Mouse (Mus musculus): ENCODE data around the gene Vamp5. TPM values are rescaled to one million over a fixed set of nuclear protein-coding genes. Genes with fewer than 3 reads are reported as not detected.

Vamp5 gene
- total RNA-seq, 2 experiments from 2014 or later: 97.2 to 99.9 TPM

DNA sequence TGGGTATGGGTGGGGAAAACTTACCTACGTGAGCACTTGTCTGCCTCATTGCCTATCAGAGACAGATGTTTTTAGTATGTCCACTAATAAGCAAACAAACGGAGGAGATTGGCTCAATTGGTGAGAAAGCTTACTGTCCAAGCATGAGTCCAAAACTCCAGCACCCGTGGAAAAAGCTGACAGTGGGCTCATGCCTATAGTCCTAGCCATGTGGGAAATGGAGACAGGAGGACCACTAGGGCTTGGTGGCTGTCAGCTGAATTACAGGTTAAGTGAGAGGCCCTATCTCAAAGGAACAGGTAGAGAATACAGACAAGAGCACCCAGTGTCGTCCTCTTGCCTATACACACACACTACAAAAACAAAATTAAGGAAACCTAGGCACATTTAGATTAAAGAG, 34.0 kb downstream of the Vamp5 start:
- no peak for DNase-seq

DNA sequence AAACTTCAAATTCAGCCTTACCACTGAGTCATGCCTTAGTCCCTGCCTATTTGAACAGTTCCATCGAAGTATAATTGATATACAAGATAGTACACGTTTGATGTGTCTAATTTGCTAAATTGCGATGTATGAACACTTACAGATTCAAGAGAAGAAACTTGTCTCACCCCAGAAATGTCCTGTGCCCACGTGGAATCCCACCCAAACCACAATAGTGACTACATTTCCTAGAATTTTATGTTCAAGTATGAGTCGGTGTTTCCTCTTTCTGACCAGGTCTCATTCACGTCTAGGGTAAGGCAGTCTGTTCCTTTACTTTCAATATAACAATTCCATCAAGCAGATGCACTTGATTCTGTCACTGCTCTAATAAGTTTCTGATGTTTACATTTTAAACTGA, 34.6 kb downstream of the Vamp5 start:
- DNase-seq: no peak

DNA sequence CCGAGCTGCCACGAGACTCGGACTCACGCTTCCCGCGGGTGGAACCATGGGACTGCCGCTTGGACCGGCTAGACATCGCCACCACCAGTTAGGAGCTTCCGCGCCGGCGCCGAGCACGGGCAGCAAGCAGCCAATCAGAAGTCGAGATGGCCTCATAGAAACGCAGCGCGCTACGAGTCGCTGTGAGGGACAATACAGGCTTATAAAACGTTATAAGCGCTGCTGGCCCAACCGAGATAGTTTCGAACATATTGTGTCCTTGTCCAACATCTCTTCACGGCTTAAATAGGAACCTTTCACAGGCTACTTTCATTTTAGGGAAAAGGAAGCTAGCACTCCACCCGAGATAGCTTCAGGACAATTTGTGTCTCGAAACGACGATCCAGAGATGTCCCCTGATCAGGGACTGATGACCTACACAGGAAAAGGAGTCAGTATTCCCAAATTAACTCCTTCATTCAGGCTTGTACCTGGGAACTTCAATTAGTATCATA, 35.1 kb downstream of the Vamp5 start, which contains the start of gene Usp39:
Gene Usp39, minus strand, starts transcription at position 111 of the 494 bp plus-strand sequence.
- peak; percentile 91 for DNase-seq

DNA sequence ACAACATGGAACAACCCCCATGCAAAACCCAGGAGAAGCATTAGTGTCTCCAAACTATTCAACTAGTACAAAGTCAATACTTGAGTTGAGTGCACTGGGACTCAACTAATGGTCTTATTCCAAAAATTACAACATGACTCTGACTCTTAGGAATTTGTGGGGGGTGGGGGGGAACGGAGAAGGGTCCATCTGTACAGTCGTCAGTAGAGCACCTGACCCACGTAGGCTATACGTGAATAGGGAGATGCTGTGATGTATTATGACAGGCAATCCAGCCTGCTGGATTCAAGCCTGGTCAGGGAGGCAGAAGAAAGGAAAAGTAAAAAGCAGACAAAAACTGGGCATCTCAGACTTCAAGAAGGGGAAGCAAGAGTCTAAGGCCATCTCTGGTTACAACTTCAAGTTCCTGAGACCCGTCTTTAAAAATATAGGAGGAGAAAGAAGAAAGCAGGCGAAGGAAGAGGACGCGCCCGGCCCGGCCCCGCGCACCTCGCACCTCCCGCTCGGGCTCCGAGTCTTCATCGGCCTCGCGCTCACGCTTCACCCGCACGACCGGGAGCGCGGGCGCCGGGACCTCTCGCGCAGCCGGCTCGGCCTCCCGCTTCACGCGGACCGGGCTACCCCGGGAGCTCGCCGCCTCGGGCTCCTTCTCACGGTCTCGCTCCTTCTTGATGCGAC, 35.7 kb downstream of the Vamp5 start:
- no peak for DNase-seq

DNA sequence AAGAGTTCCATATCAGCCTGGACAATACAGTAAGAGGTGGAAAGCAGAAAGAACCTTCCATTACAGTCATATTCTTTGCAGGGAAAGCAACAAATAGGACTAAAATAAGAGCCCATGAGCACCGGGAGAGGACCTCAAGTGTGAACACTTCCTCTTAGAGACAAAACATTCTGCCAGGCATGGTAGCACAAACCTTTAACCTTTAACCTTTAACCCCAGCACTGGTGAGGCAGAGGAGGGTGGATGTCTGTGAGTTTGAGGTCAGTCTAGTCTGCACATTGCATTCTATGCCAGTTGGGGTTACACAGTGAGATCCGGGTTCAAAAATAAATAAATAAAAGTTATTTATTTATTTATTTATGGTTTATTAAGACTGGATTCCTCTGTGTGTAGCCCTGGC, 39.8 kb downstream of the Vamp5 start:
- no peak for DNase-seq

DNA sequence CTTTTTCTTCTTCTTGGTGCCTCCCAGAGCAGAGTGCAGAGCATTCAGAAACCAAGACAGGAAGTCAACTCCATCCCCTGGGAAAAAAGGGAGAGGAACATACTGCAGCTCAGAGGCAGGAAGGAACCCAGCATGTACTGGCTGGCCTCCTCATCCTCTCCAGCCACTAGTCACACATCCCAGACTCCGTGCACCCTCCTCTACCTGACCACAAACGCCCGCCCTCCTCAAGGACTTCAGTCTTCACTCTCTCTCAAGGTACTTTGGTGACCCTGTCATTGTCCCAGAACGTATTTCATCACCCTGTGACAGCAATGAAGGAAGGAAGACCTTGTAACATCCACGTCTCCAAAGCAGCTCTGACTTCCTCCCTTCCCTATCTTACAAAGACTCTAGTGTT, 47.2 kb downstream of the Vamp5 start:
- no peak for DNase-seq

DNA sequence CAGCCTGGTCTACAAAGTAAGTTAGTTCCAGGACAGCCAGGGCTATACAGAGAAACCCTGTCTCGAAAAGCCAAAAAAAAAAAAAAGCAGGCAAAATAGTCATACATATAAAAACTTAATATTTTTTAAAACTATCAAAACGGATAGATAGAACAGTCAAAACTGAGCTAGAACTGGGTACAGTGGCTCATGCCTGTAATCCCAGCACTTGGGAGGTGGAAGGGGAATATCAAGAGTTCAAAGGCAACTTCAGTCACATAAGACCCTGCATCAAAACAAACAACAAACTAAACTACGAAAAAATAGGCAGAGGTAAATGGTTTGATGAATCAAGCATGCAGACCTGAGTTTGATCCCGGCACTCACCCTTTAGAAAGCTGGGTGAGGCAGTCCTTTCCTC, 50.1 kb downstream of the Vamp5 start:
- no peak for DNase-seq

DNA sequence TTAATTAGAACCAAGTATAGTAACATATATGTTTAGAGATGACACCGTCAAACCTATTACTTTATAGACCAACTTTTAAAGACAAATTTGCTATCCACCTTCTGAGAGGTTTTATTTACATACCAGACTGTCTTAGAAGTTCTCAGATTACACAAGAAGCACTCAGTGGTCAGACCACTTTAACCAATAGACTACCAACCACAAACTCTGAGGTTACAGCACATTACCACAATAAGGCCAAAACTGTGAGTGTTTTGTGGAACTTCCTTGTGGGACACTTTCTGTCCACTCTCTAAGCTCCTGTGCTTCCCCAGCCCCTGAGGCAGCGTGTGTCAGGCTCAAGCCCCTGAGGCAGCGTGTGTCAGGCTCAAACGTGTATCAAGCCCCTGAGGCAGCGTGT, 51.2 kb downstream of the Vamp5 start:
- DNase-seq: no peak

DNA sequence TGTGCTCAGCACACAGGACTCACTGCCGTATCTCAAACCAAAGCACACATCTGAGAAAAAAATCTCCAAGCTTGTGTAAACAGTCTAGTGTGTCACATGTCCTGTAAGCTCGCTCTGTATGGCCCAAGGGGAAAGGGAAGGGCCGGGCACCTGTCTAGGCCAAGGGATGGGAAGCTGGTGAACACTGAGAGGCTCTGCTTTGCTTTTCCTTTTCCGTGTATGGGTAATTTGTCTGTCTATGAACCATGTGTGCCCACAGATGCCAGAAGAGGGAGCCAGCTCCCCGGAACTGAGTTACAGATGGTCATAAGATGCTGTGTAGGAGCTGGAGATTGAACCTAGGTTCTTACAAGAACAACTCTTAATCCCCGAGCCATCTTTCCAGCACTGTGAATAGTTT, 54.0 kb downstream of the Vamp5 start:
- DNase-seq: no peak

DNA sequence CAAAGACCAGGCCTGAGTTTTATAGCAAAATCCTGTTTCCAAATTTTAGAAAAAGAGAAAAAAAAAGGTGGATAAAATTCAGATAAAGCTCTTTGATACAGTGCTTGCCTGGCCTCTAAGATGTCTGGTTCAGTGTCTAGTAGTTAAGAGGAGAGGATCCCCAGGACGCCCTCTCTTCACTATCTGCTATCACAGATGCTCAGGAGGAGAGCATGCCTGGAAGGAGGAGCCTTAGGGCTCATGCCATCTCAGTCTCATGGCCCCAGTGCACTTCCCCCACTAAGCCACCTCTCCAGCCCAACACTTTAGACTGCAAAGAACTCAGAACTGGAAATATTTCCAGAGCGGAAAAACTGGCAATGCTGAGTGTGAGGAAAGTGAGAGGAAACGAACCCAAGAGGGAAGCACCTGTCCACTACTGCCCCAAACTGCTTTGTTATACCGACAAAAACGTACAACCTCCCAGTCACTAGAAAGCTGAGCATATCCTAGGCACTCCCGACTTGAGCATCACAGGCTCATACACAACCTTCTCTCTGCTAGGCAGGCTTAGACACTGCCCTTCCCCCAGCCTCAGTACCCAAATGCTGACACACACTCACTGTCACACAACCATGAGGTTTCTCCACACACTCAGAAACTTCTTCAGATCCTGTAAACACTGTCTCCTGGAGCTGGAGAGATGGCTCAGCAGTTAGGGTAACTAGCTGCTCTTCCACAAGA, 56.3 kb downstream of the Vamp5 start:
- DNase-seq: no peak

DNA sequence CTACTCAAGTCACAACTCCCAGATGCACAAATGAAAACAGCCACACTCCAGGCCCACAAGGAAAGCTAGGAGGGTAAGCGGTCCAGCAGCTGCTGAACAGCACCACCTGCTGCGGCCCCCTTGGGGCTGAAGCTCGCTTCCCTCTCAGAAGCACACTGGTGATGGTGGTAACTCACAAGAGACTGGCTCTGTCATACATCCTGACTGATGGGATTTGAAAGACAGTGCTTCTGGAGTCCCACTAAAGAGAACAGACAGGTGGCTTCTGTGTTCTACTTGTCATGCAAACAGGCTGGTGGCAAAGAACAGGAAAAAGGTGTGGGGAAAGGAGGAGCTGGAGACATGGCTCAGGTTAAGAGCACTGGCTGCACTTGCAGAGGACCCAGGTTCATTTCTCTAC, 57.3 kb downstream of the Vamp5 start:
- no peak for DNase-seq

DNA sequence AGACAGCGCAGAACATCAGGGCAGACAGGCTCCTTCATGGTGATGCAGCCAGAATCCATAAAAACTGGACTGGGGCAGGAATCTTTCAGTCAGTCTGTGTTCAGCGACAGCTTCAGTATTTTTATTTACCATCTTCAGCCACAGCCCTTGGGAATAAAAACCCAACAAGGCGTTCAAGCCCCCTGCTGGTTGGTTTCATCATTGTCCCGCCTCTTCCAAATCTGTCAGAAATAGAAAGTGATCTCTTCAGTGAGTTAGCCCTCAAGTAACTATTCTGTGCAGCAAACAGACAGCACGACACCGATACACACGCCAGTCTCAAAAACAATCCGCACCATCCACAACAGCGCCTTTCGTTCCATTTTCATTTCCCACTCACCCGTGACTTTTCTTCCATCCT, 61.2 kb downstream of the Vamp5 start:
- no peak for DNase-seq

Other genes starting within 250 kb of the Vamp5 start
- gene Atoh8, start 144.9 kb downstream of the Vamp5 start, total RNA-seq (2021): 1 to 10 TPM; 4.5 to 7.8 TPM
- gene Sftpb, start 75.9 kb downstream of the Vamp5 start, total RNA-seq (2021): not detected
- gene Usp39, start 35.3 kb downstream of the Vamp5 start, total RNA-seq (2021): 10 to 100 TPM; 18.6 to 20.3 TPM
- gene 0610030E20Rik, start 33.2 kb downstream of the Vamp5 start, total RNA-seq (2021): 10 to 100 TPM; 11.2 to 12.8 TPM
- gene Tmem150a, start 25.0 kb downstream of the Vamp5 start, total RNA-seq (2021): 10 to 100 TPM; 14.8 to 17.3 TPM
- 10 to 100 TPM; 23.8 to 28.8 TPM for gene Rnf181, start 13.5 kb downstream of the Vamp5 start, total RNA-seq (2021)
- 10 to 100 TPM; 44.2 to 49.7 TPM for gene Vamp8, start 10.2 kb upstream of the Vamp5 start, total RNA-seq (2021)
- 10 to 100 TPM; 12.3 to 16.4 TPM for gene Ggcx, start 33.8 kb upstream of the Vamp5 start, total RNA-seq (2021)
- 100 to 1,000 TPM; 113 to 118 TPM for gene Mat2a, start 59.1 kb upstream of the Vamp5 start, total RNA-seq (2021)
- 1 to 10 TPM in 1 of 2 experiments, under 1 TPM in 1; 1.00 to 1.3 TPM for gene Sh2d6, start 141.2 kb upstream of the Vamp5 start, total RNA-seq (2021)
- 10 to 100 TPM in 1 of 2 experiments, 1 to 10 TPM in 1; 8.1 to 10.5 TPM for gene Capg, start 163.9 kb upstream of the Vamp5 start, total RNA-seq (2021)
- gene Elmod3, start 217.9 kb upstream of the Vamp5 start, total RNA-seq (2021): 1 to 10 TPM; 8.6 to 9.3 TPM
- gene Retsat, start 218.0 kb upstream of the Vamp5 start, total RNA-seq (2021): 10 to 100 TPM; 55.9 to 73.4 TPM
- 10 to 100 TPM; 20.6 to 22.9 TPM for gene Tgoln1, start 236.5 kb upstream of the Vamp5 start, total RNA-seq (2021)

Measured in gastrocnemius, postnatal 25 days (tissue).